Mouse (Mus musculus) retina, embryonic 14.5 days (tissue): Measurements from ENCODE around the gene Git2.

ENCODE experiments used
- DNase-seq: peaks from one replicate; pipeline ENCODE4 v3.0.0-alpha.2; 2015; ENCODE audit warnings: low spot score

Gene Git2

GRCm38 (mm10) chr5:114775056-114775979 is at the start of gene Git2:
Git2 (minus strand) TSS chr5:114775517.
- peak; percentile 24 for DNase-seq

GRCm38 (mm10) chr5:114824197-114824596 is 48.9 kb upstream of the Git2 start:
- DNase-seq: peak; percentile 78

- DNase-seq: peak; percentile 88
Measured at GRCm38 (mm10) chr5:114822796-114823688, 47.7 kb upstream of the Git2 start, which contains the start of gene 1500011B03Rik. 1500011B03Rik (minus strand) TSS chr5:114823468.

- DNase-seq: no peak
Measured at GRCm38 (mm10) chr5:114818124-114818523, 42.8 kb upstream of the Git2 start.

DNA sequence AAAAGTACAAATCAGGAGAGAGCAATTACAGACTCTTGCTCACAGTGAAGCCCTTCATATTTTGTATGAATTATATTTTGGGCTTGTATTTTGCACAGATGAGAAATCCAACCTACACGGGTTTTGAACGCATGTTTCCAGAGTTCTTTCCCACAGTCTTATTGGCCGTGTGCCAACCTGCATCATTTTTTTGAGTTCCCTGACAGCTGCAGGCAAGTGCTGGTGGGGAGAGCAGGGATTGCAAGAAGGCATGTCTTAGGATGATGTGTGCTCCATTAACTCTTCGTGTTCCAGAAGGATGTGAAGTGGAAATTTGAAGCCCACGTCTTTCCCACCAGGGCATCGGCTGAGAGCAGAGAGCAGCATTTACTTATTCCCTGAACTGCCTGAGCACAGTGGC is 41.3 kb upstream of the Git2 start:
- peak; percentile 27 for DNase-seq

GRCm38 (mm10) chr5:114813525-114814181 is 38.3 kb upstream of the Git2 start:
- peak; percentile 90 for DNase-seq

GRCm38 (mm10) chr5:114809826-114810225 is 34.5 kb upstream of the Git2 start:
- DNase-seq: no peak

- DNase-seq: no peak
Measured at GRCm38 (mm10) chr5:114809181-114809756, 34.0 kb upstream of the Git2 start.

GRCm38 (mm10) chr5:114808385-114808784 is 33.1 kb upstream of the Git2 start:
- DNase-seq: no peak

GRCm38 (mm10) chr5:114807893-114808292 is 32.6 kb upstream of the Git2 start:
- no peak for DNase-seq

- no peak for DNase-seq
Measured at GRCm38 (mm10) chr5:114807468-114807867, 32.2 kb upstream of the Git2 start.

DNA sequence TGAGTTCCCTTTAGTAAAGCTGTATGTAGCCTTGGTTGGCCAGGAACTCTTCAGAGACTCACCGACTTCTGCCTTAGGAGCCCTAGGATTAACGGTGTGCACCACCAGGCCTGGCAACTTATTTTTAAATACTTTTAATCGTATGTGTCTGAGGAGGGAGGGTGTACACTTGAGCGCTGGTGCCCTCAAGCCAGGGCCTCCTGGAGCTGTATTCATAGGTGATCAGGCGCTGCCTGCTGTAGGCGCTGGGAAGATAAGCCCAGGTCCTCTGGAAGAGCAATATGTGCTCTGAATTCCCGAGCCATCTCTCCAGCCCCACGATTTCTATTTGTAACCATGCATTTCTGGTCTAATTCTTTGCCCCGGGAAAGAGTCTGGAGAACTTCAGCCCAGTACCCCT is 31.7 kb upstream of the Git2 start:
- no peak for DNase-seq

GRCm38 (mm10) chr5:114806636-114807035 is 31.3 kb upstream of the Git2 start:
- DNase-seq: no peak

- DNase-seq: no peak
Measured at GRCm38 (mm10) chr5:114805436-114806350, 30.4 kb upstream of the Git2 start.

DNA sequence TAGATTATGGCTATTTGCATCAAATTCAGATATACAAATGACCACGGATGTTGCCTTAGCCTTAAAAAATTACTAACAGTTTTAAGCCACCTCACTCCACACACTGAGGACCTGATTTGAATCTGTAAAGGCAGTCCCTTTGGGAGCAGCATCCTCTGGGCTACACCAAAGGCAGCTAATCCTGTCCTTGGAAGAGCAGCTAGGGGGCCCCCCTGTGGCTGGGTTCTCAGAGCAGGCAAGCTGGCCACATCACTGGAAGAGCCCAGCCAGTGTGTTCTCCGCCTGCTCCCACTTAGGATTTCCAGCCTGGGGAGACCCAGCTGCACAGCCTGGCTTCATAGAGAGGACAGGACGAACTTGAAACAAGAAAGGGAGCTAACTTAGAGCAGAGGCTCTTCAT is 29.6 kb upstream of the Git2 start:
- DNase-seq: peak; percentile 56

- no peak for DNase-seq
Measured at GRCm38 (mm10) chr5:114804335-114804734, 29.0 kb upstream of the Git2 start.

- DNase-seq: no peak
Measured at GRCm38 (mm10) chr5:114803231-114803630, 27.9 kb upstream of the Git2 start.

DNA sequence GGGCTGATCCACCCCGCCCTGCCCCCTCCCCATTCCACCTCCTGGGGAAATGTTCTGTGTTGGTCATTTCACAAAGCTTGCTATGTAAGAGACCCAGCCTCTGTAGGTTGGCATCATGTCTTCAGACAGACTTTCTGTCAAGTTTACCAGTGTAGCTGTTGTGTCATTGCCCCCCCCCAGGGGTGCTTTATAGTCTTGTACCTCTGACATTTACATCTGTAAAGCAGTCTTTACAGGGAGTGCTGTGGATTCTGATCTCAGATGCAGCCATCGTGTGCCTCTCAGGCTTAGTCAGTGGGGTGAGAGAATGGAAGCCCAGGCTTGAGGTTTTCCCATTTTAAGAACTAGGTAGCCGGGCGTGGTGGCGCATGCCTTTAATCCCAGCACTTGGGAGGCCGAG is 26.5 kb upstream of the Git2 start:
- DNase-seq: no peak

GRCm38 (mm10) chr5:114801049-114801448 is 25.7 kb upstream of the Git2 start:
- DNase-seq: no peak

- no peak for DNase-seq
Measured at GRCm38 (mm10) chr5:114799848-114800247, 24.5 kb upstream of the Git2 start.

- no peak for DNase-seq
Measured at GRCm38 (mm10) chr5:114797253-114797652, 21.9 kb upstream of the Git2 start.
